Mouse (Mus musculus): ENCODE measurements at regions not wholly inside any gene's neighbourhood (a gene's known extent, or its start where the extent isn't known, plus 50 kb on each side); places are given as distances from the start of the nearest gene placed in this dataset.

- no peak for TF ChIP-seq POLR2A (IDR thresholded peaks at IDR 0.05; ENCODE audit: extremely low read depth, insufficient read depth, low read length)
- no peak for TF ChIP-seq CTCF (IDR thresholded peaks at IDR 0.05; ENCODE audit: low read depth, low read length)
These were observed 114.1 kb downstream of the Cdh26 start for GRCm38 (mm10) chr2:178544411-178544810.

Data from liver, adult 2 months (tissue).